Mouse (Mus musculus) intestine, embryonic 14.5 days (tissue): ENCODE measurements around the gene Ralbp1. TPM values are rescaled to one million over a fixed set of nuclear protein-coding genes. Genes with fewer than 3 reads are reported as not detected.

Source experiments
- ATAC-seq: fragments of 200-750 bp; cut with Nextera tagmentation; replicated peaks from 2 replicates; pipeline ENCODE4 v1.8.0; 2017; ENCODE audit warnings: low read depth, moderate number of reproducible peaks, moderate TSS enrichment, moderate library complexity; ENCODE audit not compliant: low FRiP score, low TSS enrichment
- DNase-seq: peaks from one replicate; pipeline ENCODE4 v3.0.0-alpha.2; 2018; ENCODE audit warnings: low spot score
- H3K27ac ChIP-seq: fragments of 300-500 bp; sonication (generic); 2 replicates; pipeline ENCODE4 v1.5.1; 2014; ENCODE audit warnings: low read depth, mild to moderate bottlenecking, control low read depth
- H3K27me3 ChIP-seq: fragments of 300-500 bp; sonication (generic); replicated peaks from 2 replicates; pipeline ENCODE4 v1.6.1; 2014; ENCODE audit warnings: low read length, control low read depth; ENCODE audit not compliant: control insufficient read depth, insufficient read depth
- H3K36me3 ChIP-seq: fragments of 300-500 bp; sonication (generic); 2 replicates; pipeline ENCODE4 v1.6.1; 2014; ENCODE audit warnings: low read length, control low read depth; ENCODE audit not compliant: control insufficient read depth, insufficient read depth
- H3K4me1 ChIP-seq: fragments of 300-500 bp; sonication (generic); replicated peaks from 2 replicates; pipeline ENCODE4 v1.6.1; 2014; ENCODE audit warnings: low read length, control low read depth, mixed read lengths; ENCODE audit not compliant: control insufficient read depth, insufficient read depth
- H3K4me2 ChIP-seq: fragments of 300-500 bp; sonication (generic); 2 replicates; pipeline ENCODE4 v1.6.1; 2014; ENCODE audit warnings: low read length
- H3K4me3 ChIP-seq: fragments of 300-500 bp; sonication (generic); 2 replicates; pipeline ENCODE4 v1.5.1; 2014; ENCODE audit warnings: low read depth, low read length, control low read depth, mixed read lengths
- H3K9ac ChIP-seq: fragments of 300-500 bp; sonication (generic); 2 replicates; pipeline ENCODE4 v1.6.1; 2014; ENCODE audit warnings: mild to moderate bottlenecking, low read length
- H3K9me3 ChIP-seq: fragments of 300-500 bp; sonication (generic); 2 replicates; pipeline ENCODE4 v1.6.1; 2016; ENCODE audit warnings: low read length, control low read depth; ENCODE audit not compliant: control insufficient read depth
- WGBS: fragments of 180-500 bp; shearing (Covaris S2); extraction: QIAGEN DNeasy Blood & Tissue Kit; methylation state at CpG from one replicate; pipeline ENCODE4 v1.1.7; 2014; 5-methylcytosine and 5-hydroxymethylcytosine counted together
- polyA plus RNA-seq: library from polyadenylated mRNA; unstranded; fragments of >200 nt; fragmentation: Nextera tagmentation; extraction: Ambion mirVana; gene quantifications from 2 replicates; pipeline ENCODE4 v1.2.1, GENCODE M21; 2014

The Ralbp1 gene
- polyA plus RNA-seq, 1 experiment from 2014 or later = 67.7 TPM

DNA sequence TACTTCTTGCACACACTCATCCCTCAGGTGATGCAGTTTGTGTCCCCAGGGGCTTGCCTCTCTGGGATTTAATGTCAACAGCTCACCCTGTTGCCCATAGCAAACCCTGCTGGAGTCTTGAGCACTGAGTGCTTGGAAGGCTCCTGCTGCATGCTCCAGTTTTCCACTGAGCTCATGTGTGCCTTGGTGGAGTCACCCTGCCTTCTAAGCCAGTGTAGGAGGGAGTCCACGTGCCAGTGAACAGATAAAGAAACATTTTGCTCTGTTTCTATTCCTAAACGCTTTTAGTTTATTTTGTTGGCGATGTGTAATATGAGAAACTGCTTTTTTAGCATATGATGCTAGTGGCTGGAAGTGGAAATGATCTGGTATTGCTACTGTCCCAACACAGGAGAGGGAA lies 48.9 kb downstream of the Ralbp1 start:
- no peak for ATAC-seq
- 90% methylated on average over 3 of the region's 3 CpGs for WGBS
- no peak overlapping the region for H3K4me3 ChIP-seq
- DNase-seq = no peak
- peaks cover 96% of the 10 kb centered on the region for H3K36me3 ChIP-seq
- no peak overlapping the region for H3K4me2 ChIP-seq
- H3K9ac ChIP-seq = no peak overlapping the region
- H3K27me3 ChIP-seq = no peaks in the 10 kb centered on the region
- H3K4me1 ChIP-seq = no peaks in the 10 kb centered on the region
- no peaks in the 10 kb centered on the region for H3K9me3 ChIP-seq
- H3K27ac ChIP-seq = no peak overlapping the region

DNA sequence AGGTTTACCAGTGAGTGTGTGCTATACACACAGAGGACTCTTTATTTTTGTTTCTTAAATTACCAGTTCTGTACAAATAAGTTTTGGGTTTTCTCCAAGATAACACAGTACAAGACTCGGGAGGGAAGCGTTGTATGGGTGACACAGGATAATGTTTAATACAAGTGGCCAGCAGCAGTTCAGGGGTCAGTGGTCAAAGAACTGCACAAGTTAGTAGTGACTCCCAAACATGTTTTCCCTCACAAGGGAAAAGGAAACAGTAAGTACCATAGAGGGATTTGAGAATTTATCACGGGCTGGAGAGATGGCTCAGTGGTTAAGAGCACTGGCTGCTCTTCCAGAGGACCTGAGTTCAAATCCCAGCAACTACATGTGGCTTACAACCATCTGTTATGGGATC lies 51.7 kb downstream of the Ralbp1 start:
- ATAC-seq (no peak), DNase-seq (no peak)
- H3K27ac ChIP-seq = no peak overlapping the region
- no peaks in the 10 kb centered on the region for H3K27me3 ChIP-seq
- H3K9me3 ChIP-seq = no peaks in the 10 kb centered on the region
- H3K4me1 ChIP-seq = no peaks in the 10 kb centered on the region
- H3K36me3 ChIP-seq = peaks cover 96% of the 10 kb centered on the region
- H3K9ac ChIP-seq = no peak overlapping the region
- 89% methylated on average over 3 of the region's 3 CpGs for WGBS
- no peak overlapping the region for H3K4me2 ChIP-seq
- no peak overlapping the region for H3K4me3 ChIP-seq

DNA sequence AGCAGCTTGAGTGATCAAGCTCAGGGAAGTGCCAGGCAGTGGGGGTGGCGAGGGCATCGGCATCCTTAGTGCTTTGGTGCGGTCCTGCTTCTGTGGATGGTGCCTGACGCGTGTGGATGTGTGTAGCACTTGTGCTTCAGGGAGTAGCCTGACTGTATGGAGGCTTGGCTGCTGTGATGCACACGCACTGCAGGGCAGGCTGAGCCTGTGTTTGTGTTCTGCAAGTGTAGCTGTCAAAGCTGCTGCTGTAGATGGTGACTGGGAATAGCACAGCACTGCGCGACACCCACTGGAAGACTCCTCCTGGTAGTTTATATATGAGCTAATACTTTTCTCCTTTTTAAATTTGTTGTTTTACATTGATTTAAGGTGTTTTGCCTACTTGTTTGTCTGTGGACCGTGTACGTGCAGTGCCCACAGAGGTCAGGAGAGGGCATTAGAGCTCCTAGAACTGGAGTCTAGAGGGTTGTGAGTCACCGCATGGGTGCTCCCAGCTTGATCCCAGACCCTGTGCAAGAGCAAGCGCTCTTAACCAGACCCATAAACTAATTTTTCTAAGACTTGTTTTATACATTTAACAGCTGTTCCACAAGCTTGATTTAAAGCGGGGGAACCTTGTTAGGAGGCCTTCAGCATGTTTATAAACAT lies 55.3 kb downstream of the Ralbp1 start:
- H3K27me3 ChIP-seq = no peaks in the 10 kb centered on the region
- H3K4me1 ChIP-seq = no peaks in the 10 kb centered on the region
- no peak overlapping the region for H3K4me2 ChIP-seq
- H3K36me3 ChIP-seq = peaks cover 89% of the 10 kb centered on the region
- DNase-seq = no peak
- H3K27ac ChIP-seq = no peak overlapping the region
- ATAC-seq = no peak
- H3K9me3 ChIP-seq = no peaks in the 10 kb centered on the region
- WGBS = 86% methylated on average over 13 of the region's 13 CpGs
- H3K4me3 ChIP-seq = no peak overlapping the region
- H3K9ac ChIP-seq = no peak overlapping the region

DNA sequence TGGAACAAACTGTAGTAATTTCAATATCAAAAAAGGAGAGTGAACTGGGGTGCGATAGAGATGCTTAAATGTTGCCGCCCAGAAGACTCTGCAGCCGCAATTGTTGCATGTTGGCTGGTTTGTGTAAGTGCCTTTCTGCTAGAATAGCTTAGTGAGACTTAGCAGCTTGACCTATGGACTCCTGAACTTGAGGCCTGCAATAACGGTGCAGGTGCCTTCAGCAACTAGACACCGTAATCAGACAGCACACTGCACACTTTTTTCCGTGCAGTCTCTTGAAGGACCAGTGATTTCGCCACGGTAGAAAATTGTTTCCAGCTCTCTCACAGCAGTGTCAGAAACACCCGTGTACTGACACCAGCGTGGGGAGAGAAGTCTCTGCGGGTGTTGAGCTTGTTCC lies 56.6 kb downstream of the Ralbp1 start:
- ATAC-seq = no peak
- no peak overlapping the region for H3K4me3 ChIP-seq
- no peaks in the 10 kb centered on the region for H3K4me1 ChIP-seq
- H3K27me3 ChIP-seq = no peaks in the 10 kb centered on the region
- H3K9ac ChIP-seq = no peak overlapping the region
- no peak for DNase-seq
- H3K9me3 ChIP-seq = no peaks in the 10 kb centered on the region
- no peak overlapping the region for H3K4me2 ChIP-seq
- 90% methylated on average over 11 of the region's 11 CpGs for WGBS
- H3K36me3 ChIP-seq = peaks cover 89% of the 10 kb centered on the region
- H3K27ac ChIP-seq = no peak overlapping the region

DNA sequence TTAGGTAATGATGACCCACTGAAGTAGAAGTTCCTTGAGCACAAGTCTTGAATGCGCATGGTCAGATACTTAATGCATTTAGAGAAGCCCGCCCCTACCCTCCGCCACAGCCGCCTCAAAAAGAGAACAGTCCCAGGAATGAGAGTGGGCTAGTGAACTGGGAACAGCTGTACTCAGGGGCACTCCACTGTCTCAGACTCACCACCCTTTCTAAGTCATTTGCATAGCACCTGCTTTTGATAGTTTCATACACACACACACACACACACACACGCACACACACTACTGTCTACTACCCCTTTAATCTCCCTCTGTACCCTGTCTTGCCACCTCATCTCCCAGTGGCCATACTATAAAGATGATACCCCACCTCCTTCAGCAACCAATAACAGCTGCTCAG lies 57.7 kb downstream of the Ralbp1 start:
- WGBS = 93% methylated on average over 5 of the region's 5 CpGs
- no peaks in the 10 kb centered on the region for H3K27me3 ChIP-seq
- no peak overlapping the region for H3K27ac ChIP-seq
- no peaks in the 10 kb centered on the region for H3K4me1 ChIP-seq
- H3K4me3 ChIP-seq = no peak overlapping the region
- H3K9me3 ChIP-seq = no peaks in the 10 kb centered on the region
- DNase-seq = no peak
- ATAC-seq = no peak
- H3K36me3 ChIP-seq = peaks cover 85% of the 10 kb centered on the region
- H3K4me2 ChIP-seq = no peak overlapping the region
- H3K9ac ChIP-seq = no peak overlapping the region

DNA sequence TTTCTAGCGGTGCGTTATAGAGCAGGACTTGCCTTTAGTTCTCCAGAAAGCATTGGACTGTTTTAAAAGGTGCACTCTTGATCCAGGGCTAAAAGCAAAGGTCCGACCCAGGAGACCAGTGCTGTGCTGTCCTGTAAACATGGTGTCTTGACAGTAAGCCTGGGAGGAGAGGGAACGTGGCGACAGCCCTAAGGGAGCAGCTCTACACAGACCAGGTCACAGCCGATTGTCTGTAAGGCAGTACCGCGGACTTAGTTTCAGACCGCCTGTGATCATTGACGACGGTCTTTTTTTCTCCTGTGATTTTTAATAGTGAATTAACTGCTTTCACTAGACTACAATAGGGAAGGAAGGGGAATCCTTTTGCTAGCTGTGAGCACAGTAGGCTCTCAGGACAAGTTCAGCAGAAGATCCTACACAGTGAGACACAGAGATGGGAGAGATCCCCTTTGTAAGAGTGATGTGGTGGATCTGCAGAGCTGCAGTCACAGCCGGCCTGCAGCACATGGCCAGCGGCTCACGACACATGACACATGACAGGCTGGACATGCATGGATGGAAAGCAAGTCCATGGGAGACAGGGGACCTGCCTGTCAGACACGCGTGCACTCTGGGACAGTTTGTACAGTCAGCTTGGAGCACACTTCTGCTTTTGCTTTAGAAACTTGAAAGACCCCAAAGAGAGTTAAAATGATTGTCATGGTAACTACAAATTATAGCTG lies 58.3 kb downstream of the Ralbp1 start:
- Histone ChIP-seq H3K27me3 (no peaks in the 10 kb centered on the region), H3K27ac (no peak overlapping the region), H3K36me3 (peaks cover 86% of the 10 kb centered on the region), H3K9me3 (no peaks in the 10 kb centered on the region), H3K4me1 (no peaks in the 10 kb centered on the region), H3K4me2 (no peak overlapping the region), H3K4me3 (no peak overlapping the region), H3K9ac (no peak overlapping the region)
- DNase-seq = no peak
- 91% methylated on average over 16 of the region's 16 CpGs for WGBS
- ATAC-seq = no peak

DNA sequence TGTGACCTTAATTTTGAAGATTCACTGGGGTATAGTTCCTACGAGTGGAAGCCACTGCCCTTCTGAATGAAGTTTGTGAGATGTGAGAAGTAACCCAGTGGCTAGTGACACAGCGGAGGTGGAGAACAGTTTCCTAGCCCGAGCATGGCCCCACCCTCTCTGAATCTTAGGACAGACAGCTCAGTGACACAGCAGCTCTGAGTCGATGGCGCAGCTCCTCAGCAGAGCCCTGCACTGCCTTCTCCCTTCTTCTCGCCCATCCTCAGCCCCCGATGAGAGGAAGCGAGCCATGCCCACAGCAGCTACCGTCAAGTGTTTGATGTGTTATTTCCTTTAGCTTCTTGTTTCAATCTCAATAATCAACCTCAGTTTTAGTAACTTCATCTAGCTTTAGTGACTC lies 59.3 kb downstream of the Ralbp1 start:
- H3K36me3 ChIP-seq = peaks cover 84% of the 10 kb centered on the region
- H3K9ac ChIP-seq = no peak overlapping the region
- no peak overlapping the region for H3K27ac ChIP-seq
- no peaks in the 10 kb centered on the region for H3K9me3 ChIP-seq
- ATAC-seq (no peak), DNase-seq (no peak)
- no peak overlapping the region for H3K4me3 ChIP-seq
- WGBS = 80% methylated on average over 9 of the region's 9 CpGs
- no peak overlapping the region for H3K4me2 ChIP-seq
- no peaks in the 10 kb centered on the region for H3K4me1 ChIP-seq
- no peaks in the 10 kb centered on the region for H3K27me3 ChIP-seq

DNA sequence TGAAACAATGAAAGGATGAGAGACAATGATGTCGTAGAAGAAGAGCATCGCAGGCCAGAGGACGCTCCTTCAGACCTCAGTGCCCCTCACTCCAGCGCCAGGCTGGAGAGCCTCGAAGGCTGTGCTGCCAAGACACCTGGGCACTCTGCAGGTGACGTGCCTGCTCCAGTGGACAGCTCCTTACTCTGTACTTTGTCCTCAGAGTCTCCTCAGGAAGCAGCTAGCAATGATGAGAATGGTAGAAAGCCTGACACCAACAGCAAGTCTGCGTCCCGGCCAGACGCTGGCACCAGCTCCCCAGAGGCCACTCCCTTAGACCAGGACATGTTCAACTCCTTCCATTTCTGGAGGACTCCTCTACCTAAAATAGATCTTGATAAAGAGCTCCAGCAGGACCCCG lies 61.4 kb downstream of the Ralbp1 start:
- Histone ChIP-seq H3K9ac (no peak overlapping the region), H3K4me2 (no peak overlapping the region), H3K4me3 (no peak overlapping the region), H3K36me3 (peaks cover 82% of the 10 kb centered on the region), H3K27me3 (no peaks in the 10 kb centered on the region), H3K9me3 (no peaks in the 10 kb centered on the region), H3K4me1 (no peaks in the 10 kb centered on the region), H3K27ac (no peak overlapping the region)
- 92% methylated on average over 10 of the region's 10 CpGs for WGBS
- ATAC-seq = no peak
- no peak for DNase-seq

DNA sequence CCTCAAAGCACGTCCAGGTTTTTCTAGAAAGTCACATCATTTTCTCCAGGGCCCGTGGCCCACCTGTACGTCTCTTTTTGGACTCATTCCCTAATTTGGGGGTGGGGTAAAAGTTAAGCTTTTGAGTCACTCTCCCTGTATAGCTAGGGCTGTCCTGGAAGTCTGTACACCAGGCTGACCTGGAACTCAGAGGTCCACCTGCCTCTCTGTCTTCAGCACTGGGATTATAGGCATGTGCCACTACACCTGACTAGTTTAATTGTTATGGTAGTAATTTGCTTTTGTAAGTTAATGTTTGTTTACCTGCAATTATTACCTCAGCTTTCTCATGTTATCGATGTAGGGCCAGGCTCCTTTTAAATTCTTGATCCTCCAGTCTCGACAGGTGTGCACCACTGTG lies 63.2 kb downstream of the Ralbp1 start:
- Histone ChIP-seq H3K9ac (no peak overlapping the region), H3K27me3 (no peaks in the 10 kb centered on the region), H3K9me3 (no peaks in the 10 kb centered on the region), H3K4me3 (no peak overlapping the region), H3K27ac (no peak overlapping the region), H3K4me2 (no peak overlapping the region), H3K36me3 (peaks cover 82% of the 10 kb centered on the region), H3K4me1 (no peaks in the 10 kb centered on the region)
- 94% methylated on average over 5 of the region's 5 CpGs for WGBS
- no peak for DNase-seq
- ATAC-seq = no peak
